Mouse (Mus musculus) neural tube, embryonic 15.5 days (tissue): ENCODE data around the gene Dgcr2. TPM values are rescaled to one million over a fixed set of nuclear protein-coding genes. Genes with fewer than 3 reads are reported as not detected.
A peak's percentile ranks its signal among the peaks of the same experiment; 100 is the strongest.

Experiments
- ATAC-seq: fragments of 200-750 bp; cut with Nextera tagmentation; 2 replicates; pipeline ENCODE4 v1.8.0; 2017; ENCODE audit warnings: mild to moderate bottlenecking, moderate TSS enrichment, moderate library complexity; ENCODE audit not compliant: low FRiP score
- H3K27ac ChIP-seq: fragments of 300-500 bp; sonication (generic); replicated peaks from 2 replicates; pipeline ENCODE4 v1.5.1; 2015; ENCODE audit warnings: mild to moderate bottlenecking, inconsistent platforms
- H3K27me3 ChIP-seq: fragments of 300-500 bp; sonication (generic); replicated peaks from 2 replicates; pipeline ENCODE4 v1.6.1; 2015; ENCODE audit warnings: inconsistent platforms
- H3K36me3 ChIP-seq: fragments of 300-500 bp; sonication (generic); 2 replicates; pipeline ENCODE4 v1.6.1; 2015; ENCODE audit warnings: inconsistent platforms
- H3K4me1 ChIP-seq: fragments of 300-500 bp; sonication (generic); 2 replicates; pipeline ENCODE4 v1.6.1; 2015; ENCODE audit warnings: inconsistent platforms
- H3K4me2 ChIP-seq: fragments of 300-500 bp; sonication (generic); 2 replicates; pipeline ENCODE4 v1.6.1; 2015; ENCODE audit warnings: inconsistent platforms, mild to moderate bottlenecking, moderate library complexity
- H3K4me3 ChIP-seq: fragments of 300-500 bp; sonication (generic); replicated peaks from 2 replicates; pipeline ENCODE4 v1.5.1; 2015; ENCODE audit warnings: mild to moderate bottlenecking, inconsistent platforms
- H3K9ac ChIP-seq: fragments of 300-500 bp; sonication (generic); replicated peaks from 2 replicates; pipeline ENCODE4 v1.6.1; 2015; ENCODE audit warnings: mild to moderate bottlenecking, inconsistent platforms
- H3K9me3 ChIP-seq: fragments of 300-500 bp; sonication (generic); replicated peaks from 2 replicates; pipeline ENCODE4 v1.6.1; 2016; ENCODE audit warnings: inconsistent platforms
- WGBS: fragments of 180-500 bp; shearing (Covaris S2); methylation state at CpG from one replicate; pipeline ENCODE4 v1.1.7; 2015; ENCODE audit warnings: mixed read lengths; 5-methylcytosine and 5-hydroxymethylcytosine counted together
- polyA plus RNA-seq: library from polyadenylated mRNA; unstranded; fragments of >200 nt; fragmentation: Nextera tagmentation; extraction: Ambion mirVana; gene quantifications from 2 replicates; pipeline ENCODE4 v1.2.1, GENCODE M21; 2015

The Dgcr2 gene
- polyA plus RNA-seq, 1 experiment from 2014 or later: 99.0 TPM

DNA sequence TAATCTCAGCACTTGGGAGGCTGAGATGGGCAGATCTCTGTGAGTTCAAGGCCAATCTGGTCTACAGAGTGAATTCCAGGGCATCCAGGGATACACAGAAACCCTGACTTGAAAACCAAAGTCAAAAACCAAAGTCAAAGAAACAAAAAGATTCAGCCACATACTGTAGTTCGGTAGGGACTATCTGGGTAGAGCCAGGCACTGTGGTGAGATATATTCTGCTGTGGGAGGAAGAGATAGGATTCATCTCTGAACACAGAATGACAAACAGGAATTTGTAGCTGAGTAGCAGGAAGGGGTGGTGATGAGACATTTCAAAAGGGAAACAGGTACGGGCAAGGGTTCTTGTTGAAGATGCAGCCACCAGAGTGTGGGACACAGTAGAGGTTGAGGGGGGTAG, 70.1 kb downstream of the Dgcr2 start:
- Histone ChIP-seq H3K4me1 (peaks cover 21% of the 10 kb centered on the region), H3K4me3 (no peak overlapping the region), H3K27ac (no peak overlapping the region), H3K27me3 (peaks cover 25% of the 10 kb centered on the region), H3K36me3 (no peaks in the 10 kb centered on the region), H3K9me3 (no peaks in the 10 kb centered on the region), H3K9ac (no peak overlapping the region), H3K4me2 (no peak overlapping the region)
- WGBS: 91% methylated on average over 2 of the region's 2 CpGs
- ATAC-seq: no peak

DNA sequence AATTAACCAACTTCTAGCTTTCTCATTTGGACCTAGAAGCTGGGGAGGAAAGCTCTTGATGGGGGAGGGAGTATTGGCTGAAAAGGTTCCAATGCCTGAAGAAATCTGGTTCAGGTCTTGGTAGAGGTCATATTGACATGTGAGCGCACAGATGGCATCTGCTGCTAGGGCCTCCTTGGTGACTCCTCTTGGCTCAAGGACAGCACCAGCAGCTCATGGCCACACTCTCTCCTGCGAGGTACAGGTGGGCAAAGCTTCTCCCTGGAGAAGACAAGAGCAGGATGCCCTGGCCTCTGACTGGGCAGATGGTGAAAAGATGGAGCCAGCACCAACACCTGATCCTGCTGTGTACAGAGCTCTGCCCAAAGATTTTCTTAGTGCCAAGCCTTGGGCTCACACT, 71.9 kb downstream of the Dgcr2 start:
- H3K27me3 ChIP-seq: peaks cover 18% of the 10 kb centered on the region
- 81% methylated on average over 2 of the region's 2 CpGs for WGBS
- H3K9ac ChIP-seq: no peak overlapping the region
- H3K4me3 ChIP-seq: no peak overlapping the region
- H3K4me2 ChIP-seq: no peak overlapping the region
- H3K9me3 ChIP-seq: no peaks in the 10 kb centered on the region
- H3K4me1 ChIP-seq: peaks cover 3% of the 10 kb centered on the region
- H3K36me3 ChIP-seq: no peaks in the 10 kb centered on the region
- no peak overlapping the region for H3K27ac ChIP-seq
- ATAC-seq: no peak

DNA sequence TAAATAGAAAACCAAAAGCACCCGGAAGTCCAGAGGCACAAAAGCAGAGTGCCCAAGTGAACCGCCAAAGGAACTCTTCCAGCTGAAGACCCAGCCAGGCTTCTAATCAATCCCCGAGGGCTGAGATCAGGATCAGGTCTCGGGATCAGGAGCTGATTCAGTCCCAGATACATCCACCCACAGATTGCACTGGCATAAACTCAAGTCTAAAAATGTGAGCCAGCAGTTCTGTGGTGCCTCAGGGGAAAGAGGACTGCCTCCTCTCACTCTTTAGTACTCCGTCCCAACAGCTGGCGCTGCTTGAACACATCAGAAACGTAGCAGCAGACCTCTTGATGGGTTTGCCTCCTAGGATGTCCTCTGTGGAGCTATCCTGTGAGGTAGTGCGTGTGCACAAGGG, 81.8 kb downstream of the Dgcr2 start:
- H3K4me3 ChIP-seq: no peak overlapping the region
- H3K27ac ChIP-seq: peak overlapping the region; percentile 72
- H3K9ac ChIP-seq: peak overlapping the region; percentile 52; the same call in 1 of the 2 replicates
- H3K9me3 ChIP-seq: no peaks in the 10 kb centered on the region
- no peaks in the 10 kb centered on the region for H3K36me3 ChIP-seq
- peaks cover 17% of the 10 kb centered on the region for H3K4me1 ChIP-seq
- no peak for ATAC-seq
- 85% methylated on average over 8 of the region's 8 CpGs for WGBS
- H3K4me2 ChIP-seq: peak overlapping the region; percentile 77
- H3K27me3 ChIP-seq: peaks cover 40% of the 10 kb centered on the region

DNA sequence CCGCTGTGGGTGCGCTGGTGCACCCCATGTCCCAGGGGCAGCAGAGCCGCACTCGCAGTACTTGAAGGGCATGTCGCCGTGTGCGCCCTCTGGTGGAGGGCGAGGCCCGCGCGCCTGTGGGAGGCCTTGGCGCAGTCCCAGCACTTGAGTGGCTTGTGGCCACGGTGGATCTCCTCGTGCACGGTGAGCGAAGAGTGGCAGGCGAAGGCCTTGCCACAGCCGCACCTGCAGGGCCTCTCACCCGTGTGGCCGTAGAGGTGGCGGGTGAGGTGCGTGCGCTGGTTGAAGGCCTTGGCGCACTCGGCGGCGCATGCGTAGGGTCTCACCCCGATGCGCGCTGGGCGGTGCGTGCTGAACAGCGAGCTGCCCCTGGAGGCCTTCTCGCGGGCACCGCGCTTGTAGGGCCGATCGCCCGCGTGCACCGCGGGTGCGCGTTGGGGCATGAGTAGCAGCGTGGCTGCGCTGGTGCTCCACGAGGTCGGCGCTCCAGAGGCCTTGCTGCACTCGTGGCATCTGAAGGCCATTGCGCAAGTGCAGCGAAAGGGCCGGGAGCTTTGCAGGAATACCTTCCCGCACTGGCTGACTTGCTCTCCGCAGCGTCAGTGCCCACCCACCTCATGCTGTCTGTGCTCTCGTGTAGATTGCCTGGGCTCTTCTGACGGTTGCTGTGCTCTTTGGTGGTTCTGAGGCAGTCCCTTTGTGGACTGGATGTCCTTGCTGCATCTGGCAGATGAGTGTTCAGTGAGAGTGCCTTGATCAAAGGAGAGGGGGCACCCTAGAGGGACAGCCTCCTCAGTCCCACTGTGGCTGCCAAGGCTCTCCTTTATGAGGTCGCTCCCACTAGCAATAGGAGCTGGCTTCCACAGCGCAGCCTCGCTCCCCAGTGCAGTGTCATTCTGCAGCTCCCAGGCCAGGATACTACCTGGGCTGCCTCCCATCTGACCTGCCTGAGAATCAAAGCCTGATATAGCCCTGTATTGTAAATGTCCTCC, 82.7 kb downstream of the Dgcr2 start:
- Histone ChIP-seq H3K27ac (peak overlapping the region; percentile 72), H3K4me1 (peaks cover 17% of the 10 kb centered on the region), H3K9me3 (no peaks in the 10 kb centered on the region), H3K4me2 (peak overlapping the region; percentile 77), H3K36me3 (no peaks in the 10 kb centered on the region), H3K9ac (peak overlapping the region; percentile 52), H3K27me3 (peaks cover 41% of the 10 kb centered on the region), H3K4me3 (peak overlapping the region; percentile 49)
- peak; percentile 91 for ATAC-seq
- 1% methylated on average over 63 of the region's 63 CpGs for WGBS

DNA sequence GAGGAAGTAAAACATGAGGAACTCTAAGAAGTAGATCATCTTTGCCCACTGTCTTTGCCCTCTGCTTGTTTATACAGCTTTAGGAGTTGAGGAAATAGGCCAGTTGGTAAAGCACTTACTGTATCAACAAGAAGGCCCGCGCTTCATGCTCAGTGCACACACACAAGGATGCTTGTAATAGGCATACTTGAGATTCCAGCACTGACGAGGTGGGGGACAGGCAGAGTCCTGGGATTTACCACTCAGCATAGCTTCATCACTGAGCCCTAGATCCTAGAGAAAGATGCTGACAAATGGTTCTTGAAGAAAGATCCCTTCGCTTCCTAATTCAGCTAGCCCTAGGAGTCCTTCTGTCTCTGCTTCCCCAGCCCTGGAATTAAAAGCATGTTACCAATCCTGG, 85.2 kb downstream of the Dgcr2 start:
- H3K4me1 ChIP-seq: peaks cover 30% of the 10 kb centered on the region
- H3K27me3 ChIP-seq: peaks cover 40% of the 10 kb centered on the region
- 61% methylated on average over 4 of the region's 4 CpGs for WGBS

DNA sequence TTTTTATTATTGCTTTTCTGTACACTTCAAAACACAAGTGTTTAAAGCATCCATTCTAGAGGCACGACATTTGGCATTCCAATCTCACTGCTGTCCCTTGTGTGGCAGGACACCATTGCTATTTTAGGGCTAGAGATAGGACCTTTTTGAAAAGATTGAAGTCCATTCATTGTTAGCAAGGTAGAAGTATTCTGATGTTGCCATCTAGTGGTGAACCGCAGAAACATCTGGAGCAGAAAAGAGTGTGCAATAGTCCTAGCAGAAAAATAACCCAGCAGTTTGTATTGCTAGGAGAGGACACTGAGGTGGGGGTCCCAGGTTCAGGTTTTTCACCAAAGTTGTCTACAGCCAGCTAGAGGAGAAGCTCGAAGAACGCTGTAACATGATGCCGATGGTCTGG, 86.2 kb downstream of the Dgcr2 start:
- Histone ChIP-seq H3K36me3 (no peaks in the 10 kb centered on the region), H3K4me2 (no peak overlapping the region), H3K9me3 (no peaks in the 10 kb centered on the region), H3K9ac (no peak overlapping the region), H3K4me3 (no peak overlapping the region), H3K4me1 (peaks cover 38% of the 10 kb centered on the region), H3K27me3 (peaks cover 36% of the 10 kb centered on the region), H3K27ac (no peak overlapping the region)
- ATAC-seq: no peak
- WGBS: 8% methylated on average over 5 of the region's 5 CpGs

More for the DNA sequence above, 85.2 kb downstream of the Dgcr2 start:
- H3K9me3 ChIP-seq: no peaks in the 10 kb centered on the region
- H3K4me3 ChIP-seq: no peak overlapping the region
- H3K4me2 ChIP-seq: no peak overlapping the region
- no peak for ATAC-seq
- H3K9ac ChIP-seq: no peak overlapping the region
- no peak overlapping the region for H3K27ac ChIP-seq
- H3K36me3 ChIP-seq: no peaks in the 10 kb centered on the region

DNA sequence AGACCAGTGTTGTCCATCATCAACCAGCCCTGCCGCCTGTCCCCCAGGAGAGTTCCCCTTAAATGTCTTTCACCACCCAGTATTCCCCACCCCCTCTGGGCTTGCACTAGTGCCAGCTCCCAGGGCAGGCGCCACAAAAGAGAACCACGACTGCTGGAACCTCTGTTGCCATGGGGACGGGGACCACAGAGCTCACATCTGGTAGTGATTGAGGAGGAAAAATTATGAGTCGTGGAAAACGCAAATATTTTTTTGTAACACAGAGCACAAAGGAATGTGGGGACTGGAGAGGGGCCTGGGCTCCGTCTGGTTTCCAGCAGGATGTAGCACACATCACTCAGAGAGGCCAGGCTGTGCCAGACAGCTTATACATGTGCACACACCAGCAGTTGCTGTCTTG, 88.7 kb downstream of the Dgcr2 start:
- ATAC-seq: no peak
- Histone ChIP-seq H3K4me1 (peaks cover 36% of the 10 kb centered on the region), H3K9me3 (no peaks in the 10 kb centered on the region), H3K27ac (peak overlapping the region; percentile 43), H3K36me3 (no peaks in the 10 kb centered on the region), H3K27me3 (peaks cover 44% of the 10 kb centered on the region), H3K4me2 (no peak overlapping the region), H3K4me3 (no peak overlapping the region), H3K9ac (no peak overlapping the region)
- 17% methylated on average over 7 of the region's 7 CpGs for WGBS

DNA sequence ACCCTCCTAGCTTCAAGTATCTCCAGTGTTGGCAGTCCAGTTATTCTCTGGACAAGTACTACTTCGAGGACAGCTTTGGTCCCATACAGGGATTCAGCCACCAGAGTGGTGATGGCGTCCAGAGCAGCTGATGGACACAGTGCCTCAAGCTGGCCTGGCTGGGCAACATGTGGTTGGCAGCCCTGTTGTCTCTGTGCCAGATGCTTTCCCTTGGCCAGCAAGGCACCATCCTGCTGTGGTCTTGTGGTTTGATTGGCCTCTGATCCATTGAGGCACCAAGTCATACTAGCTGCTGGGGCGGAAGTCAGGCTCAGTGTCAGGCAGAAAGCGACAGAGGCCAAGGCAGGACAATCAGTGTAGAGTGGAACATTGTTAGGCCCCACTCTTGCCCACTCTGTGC, 89.2 kb downstream of the Dgcr2 start:
- Histone ChIP-seq H3K27ac (peak overlapping the region; percentile 43; the same call in 1 of the 2 replicates), H3K9ac (no peak overlapping the region), H3K27me3 (peaks cover 45% of the 10 kb centered on the region), H3K4me1 (peaks cover 42% of the 10 kb centered on the region), H3K4me2 (no peak overlapping the region), H3K36me3 (no peaks in the 10 kb centered on the region), H3K9me3 (no peaks in the 10 kb centered on the region), H3K4me3 (no peak overlapping the region)
- 83% methylated on average over 4 of the region's 4 CpGs for WGBS
- ATAC-seq: no peak

DNA sequence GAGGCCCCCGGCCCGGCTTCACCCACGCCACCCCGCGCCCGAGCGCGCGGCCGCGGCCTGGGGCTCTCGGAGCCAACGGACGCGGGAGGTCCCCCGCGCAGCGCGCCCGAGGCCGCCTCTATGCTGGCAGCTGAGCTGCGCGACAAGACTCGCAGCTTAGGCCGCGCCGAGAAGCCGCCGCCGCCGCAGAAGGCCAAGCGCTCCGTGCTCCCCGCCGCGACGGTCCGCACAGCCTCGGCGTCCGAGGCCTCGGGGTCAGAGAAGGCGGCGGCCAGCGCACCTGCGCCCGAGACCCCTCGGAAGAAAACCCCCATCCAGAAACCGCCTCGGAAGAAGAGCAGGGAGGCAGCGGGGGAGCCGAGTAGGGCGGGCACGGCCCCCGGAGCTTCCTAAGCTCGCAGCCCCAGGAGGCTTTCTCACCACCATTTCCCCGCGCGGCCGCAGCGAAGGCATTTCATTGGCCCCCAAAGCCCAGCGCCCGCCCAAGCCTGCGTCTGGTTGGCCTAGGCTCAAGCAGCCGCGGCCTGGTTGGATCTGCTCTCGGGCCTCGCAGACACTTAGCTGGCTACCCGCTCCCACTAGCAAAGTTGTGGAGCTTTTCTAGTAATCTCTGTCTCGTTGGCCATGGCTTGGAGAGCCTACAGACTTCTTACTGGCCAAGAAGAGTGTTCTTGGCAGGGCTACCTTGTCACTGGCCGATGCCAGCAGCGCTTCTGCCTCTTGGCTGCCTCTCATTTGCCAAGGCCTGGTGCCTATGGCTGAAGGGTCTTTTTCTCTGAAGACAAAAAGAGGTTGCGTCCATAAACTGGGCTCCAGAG, 91.0 kb downstream of the Dgcr2 start:
- peaks cover 59% of the 10 kb centered on the region for H3K4me1 ChIP-seq
- H3K27ac ChIP-seq: peak overlapping the region; percentile 92
- WGBS: 2% methylated on average over 73 of the region's 73 CpGs

DNA sequence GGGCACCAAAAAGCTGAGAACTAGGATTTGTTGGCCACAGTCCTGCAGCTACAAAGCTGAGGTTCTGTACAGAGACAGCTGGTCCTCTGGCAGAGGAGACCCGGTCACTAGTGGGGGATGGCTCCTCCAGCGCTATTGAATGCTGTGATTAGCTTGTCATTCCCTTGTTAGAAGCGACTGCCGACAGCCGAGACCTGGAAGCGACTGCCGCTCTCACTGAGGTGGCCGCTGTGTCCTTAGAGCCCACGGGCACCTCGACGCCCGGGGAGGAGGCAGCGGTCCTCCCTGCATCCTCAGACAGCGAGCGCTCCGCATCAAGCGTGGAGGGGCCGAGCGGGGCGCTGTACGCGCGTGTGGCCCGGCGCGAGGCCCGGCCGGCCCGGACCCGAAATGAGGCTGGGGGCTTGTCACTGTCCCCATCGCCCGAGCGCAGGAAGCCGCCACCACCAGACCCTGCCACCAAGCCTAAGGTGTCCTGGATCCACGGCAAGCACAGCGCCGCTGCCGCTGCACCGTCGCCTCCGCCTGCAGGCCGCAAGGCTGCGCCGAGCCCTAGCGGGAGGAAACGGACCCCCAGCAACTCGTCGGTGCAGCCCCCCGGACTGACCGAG, 91.7 kb downstream of the Dgcr2 start:
- H3K9me3 ChIP-seq: no peaks in the 10 kb centered on the region
- no peaks in the 10 kb centered on the region for H3K36me3 ChIP-seq
- peak overlapping the region; percentile 65 for H3K4me3 ChIP-seq
- peak overlapping the region; percentile 87 for H3K9ac ChIP-seq
- 4% methylated on average over 48 of the region's 50 CpGs for WGBS
- H3K4me2 ChIP-seq: peak overlapping the region; percentile 96
- H3K4me1 ChIP-seq: peaks cover 66% of the 10 kb centered on the region
- peak; percentile 25; the same call in 1 of the 2 replicates for ATAC-seq
- peaks cover 52% of the 10 kb centered on the region for H3K27me3 ChIP-seq
- H3K27ac ChIP-seq: peak overlapping the region; percentile 92

More for the DNA sequence above, 91.0 kb downstream of the Dgcr2 start:
- Histone ChIP-seq H3K4me2 (peak overlapping the region; percentile 96), H3K4me3 (peak overlapping the region; percentile 65), H3K9me3 (no peaks in the 10 kb centered on the region), H3K9ac (peak overlapping the region; percentile 87), H3K36me3 (no peaks in the 10 kb centered on the region), H3K27me3 (peaks cover 46% of the 10 kb centered on the region)
- peak; percentile 86 for ATAC-seq

DNA sequence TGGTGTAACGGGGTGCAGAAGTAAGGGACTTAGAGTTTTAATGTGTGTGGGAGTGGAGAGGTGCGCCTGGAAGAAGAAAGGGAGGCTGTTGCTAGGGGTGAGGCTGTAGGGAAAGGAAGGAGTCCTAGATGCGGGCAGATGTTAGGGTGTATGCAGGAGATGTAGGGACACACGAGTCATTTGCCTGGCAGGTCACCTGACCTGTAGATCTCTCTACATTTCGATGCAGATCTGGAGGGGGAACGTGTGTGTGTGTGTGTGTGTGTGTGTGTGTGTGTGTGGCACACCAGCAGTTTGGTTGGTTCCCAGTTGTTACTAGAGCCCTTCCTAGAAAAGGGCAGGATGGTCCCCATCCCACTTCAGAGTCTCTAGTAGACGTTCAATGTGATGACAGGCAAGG, 93.4 kb downstream of the Dgcr2 start:
- Histone ChIP-seq H3K4me1 (peaks cover 63% of the 10 kb centered on the region), H3K4me2 (peak overlapping the region; percentile 70), H3K27ac (no peak overlapping the region), H3K36me3 (no peaks in the 10 kb centered on the region), H3K27me3 (peaks cover 62% of the 10 kb centered on the region), H3K9ac (no peak overlapping the region), H3K9me3 (no peaks in the 10 kb centered on the region), H3K4me3 (peak overlapping the region; percentile 39)
- 12% methylated on average over 7 of the region's 7 CpGs for WGBS
- ATAC-seq: no peak
